ENCODE assay signal across 8 mouse cellular contexts in genomic region chr14:26488329-26489020, GRCm38 (mm10). TPM values are rescaled to one million over a fixed set of nuclear protein-coding genes. Genes with fewer than 3 reads are reported as not detected.
DNase-seq lines count a peak whose midpoint lies in the region; ATAC-seq and TF ChIP-seq lines count a peak whose summit lies in the region.

No protein-coding gene starts in this region.

- H3K27ac ChIP-seq in liver, embryonic 12.5 days = no peak overlapping the region
- H3K27ac ChIP-seq in liver, postnatal 0 days (ENCODE audit: low read depth) = no peak overlapping the region
- no peak overlapping the region for H3K27ac ChIP-seq in hindbrain, embryonic 13.5 days
- H3K27ac ChIP-seq in stomach, embryonic 14.5 days (ENCODE audit: low read length) = peak overlapping the region; percentile 48; the same call in 1 of the 2 replicates
- no peak overlapping the region for H3K27ac ChIP-seq in intestine, postnatal 0 days (ENCODE audit: low read depth, low read length)

- H3K9ac ChIP-seq in liver, embryonic 12.5 days = no peak overlapping the region
- H3K9ac ChIP-seq in liver, postnatal 0 days (replicated peaks) = no peak overlapping the region
- no peak overlapping the region for H3K9ac ChIP-seq in hindbrain, embryonic 13.5 days
- H3K9ac ChIP-seq in stomach, embryonic 14.5 days (replicated peaks; ENCODE audit: low read depth, low read length) = no peak overlapping the region
- no peak overlapping the region for H3K9ac ChIP-seq in intestine, postnatal 0 days (ENCODE audit: low read depth, low read length)

- TF ChIP-seq CTCF in liver, postnatal 0 days (IDR thresholded peaks at IDR 0.05; ENCODE audit: low read depth) = no peak
- TF ChIP-seq CTCF in intestine, postnatal 0 days (IDR thresholded peaks at IDR 0.05; ENCODE audit: low read depth) = no peak

- no peak overlapping the region for H3K4me2 ChIP-seq in liver, embryonic 12.5 days
- H3K4me2 ChIP-seq in liver, postnatal 0 days (ENCODE audit: low read depth, low read length) = no peak overlapping the region
- no peak overlapping the region for H3K4me2 ChIP-seq in hindbrain, embryonic 13.5 days
- H3K4me2 ChIP-seq in stomach, embryonic 14.5 days (replicated peaks; ENCODE audit: low read depth, low read length) = no peak overlapping the region
- no peak overlapping the region for H3K4me2 ChIP-seq in intestine, postnatal 0 days (replicated peaks; ENCODE audit: low read depth)

- DNase-seq in cerebellum, adult 9-10 months = peak; percentile 29
- no peak for DNase-seq in cerebellum, adult 11 months
- no peak for DNase-seq in liver, postnatal 0 days
- DNase-seq in c-Kit-positive CD71-positive TER-119-positive erythroid progenitor cells, embryonic 14.5 days (ENCODE audit: low spot score) = no peak

- H3K4me1 ChIP-seq in liver, embryonic 12.5 days = peaks cover 11% of the 10 kb centered on the region; the same call in 1 of the 2 replicates
- no peaks in the 10 kb centered on the region for H3K4me1 ChIP-seq in liver, postnatal 0 days (ENCODE audit: insufficient read depth)
- peaks cover 9% of the 10 kb centered on the region for H3K4me1 ChIP-seq in hindbrain, embryonic 13.5 days (replicated peaks)
- peaks cover 11% of the 10 kb centered on the region; the same call in 1 of the 2 replicates for H3K4me1 ChIP-seq in stomach, embryonic 14.5 days (ENCODE audit: control insufficient read depth, insufficient read depth, low read length)
- no peaks in the 10 kb centered on the region for H3K4me1 ChIP-seq in intestine, postnatal 0 days (replicated peaks; ENCODE audit: control insufficient read depth, insufficient read depth, low read length)

- no peaks in the 10 kb centered on the region for H3K27me3 ChIP-seq in liver, embryonic 12.5 days (replicated peaks)
- no peaks in the 10 kb centered on the region for H3K27me3 ChIP-seq in liver, postnatal 0 days (ENCODE audit: insufficient read depth, low read length)
- H3K27me3 ChIP-seq in hindbrain, embryonic 13.5 days = no peaks in the 10 kb centered on the region
- H3K27me3 ChIP-seq in stomach, embryonic 14.5 days (ENCODE audit: control insufficient read depth, insufficient read depth, low read length) = no peaks in the 10 kb centered on the region
- no peaks in the 10 kb centered on the region for H3K27me3 ChIP-seq in intestine, postnatal 0 days (replicated peaks; ENCODE audit: control insufficient read depth, insufficient read depth, low read length)

- ATAC-seq in liver, embryonic 12.5 days = 0 out of 2 replicates have a peak, but pooled peaks have one; percentile 21
- no peak for ATAC-seq in liver, postnatal 0 days
- ATAC-seq in hindbrain, embryonic 13.5 days (ENCODE audit: low FRiP score) = 0 out of 2 replicates have a peak, but pooled peaks have one; percentile 46
- no peak for ATAC-seq in stomach, embryonic 14.5 days (ENCODE audit: insufficient number of reproducible peaks, insufficient read depth, low FRiP score, low read depth)
- no peak for ATAC-seq in intestine, postnatal 0 days

- no peaks in the 10 kb centered on the region for H3K9me3 ChIP-seq in liver, embryonic 12.5 days (replicated peaks)
- no peaks in the 10 kb centered on the region for H3K9me3 ChIP-seq in liver, postnatal 0 days (ENCODE audit: low read length)
- no peaks in the 10 kb centered on the region for H3K9me3 ChIP-seq in hindbrain, embryonic 13.5 days
- no peaks in the 10 kb centered on the region for H3K9me3 ChIP-seq in stomach, embryonic 14.5 days (ENCODE audit: control insufficient read depth, low read depth, low read length)
- no peaks in the 10 kb centered on the region for H3K9me3 ChIP-seq in intestine, postnatal 0 days (ENCODE audit: control insufficient read depth)

- no peak overlapping the region for H3K4me3 ChIP-seq in liver, embryonic 12.5 days
- H3K4me3 ChIP-seq in liver, postnatal 0 days (ENCODE audit: low read depth, low read length) = no peak overlapping the region
- H3K4me3 ChIP-seq in hindbrain, embryonic 13.5 days = no peak overlapping the region
- no peak overlapping the region for H3K4me3 ChIP-seq in stomach, embryonic 14.5 days (ENCODE audit: low read depth, low read length)
- H3K4me3 ChIP-seq in intestine, postnatal 0 days (ENCODE audit: low read depth, low read length) = no peak overlapping the region

- H3K36me3 ChIP-seq in liver, embryonic 12.5 days = no peaks in the 10 kb centered on the region
- no peaks in the 10 kb centered on the region for H3K36me3 ChIP-seq in liver, postnatal 0 days (replicated peaks; ENCODE audit: insufficient read depth, low read length)
- H3K36me3 ChIP-seq in hindbrain, embryonic 13.5 days = no peaks in the 10 kb centered on the region
- no peaks in the 10 kb centered on the region for H3K36me3 ChIP-seq in stomach, embryonic 14.5 days (ENCODE audit: control insufficient read depth, insufficient read depth, low read length)
- H3K36me3 ChIP-seq in intestine, postnatal 0 days (ENCODE audit: control insufficient read depth, insufficient read depth) = peaks cover 8% of the 10 kb centered on the region; the same call in 1 of the 2 replicates

- no peak for TF ChIP-seq EP300 in liver, postnatal 0 days (IDR thresholded peaks at IDR 0.05; ENCODE audit: low read depth)

- 80% methylated on average over 9 of the region's 9 CpGs for WGBS in liver, embryonic 12.5 days (ENCODE audit: insufficient replicate concordance)
- WGBS in liver, postnatal 0 days (ENCODE audit: insufficient replicate concordance) = 81% methylated on average over 9 of the region's 9 CpGs
- WGBS in hindbrain, embryonic 13.5 days = 50% methylated on average over 9 of the region's 9 CpGs
- 64% methylated on average over 9 of the region's 9 CpGs for WGBS in stomach, embryonic 14.5 days
- WGBS in intestine, postnatal 0 days = 76% methylated on average over 9 of the region's 9 CpGs

RNA-seq across cellular contexts. Expression of gene Slmap, which starts 46.3 kb away (rescaled TPM):
- polyA plus RNA-seq in liver, embryonic 12.5 days (2016; fragmentation: Nextera tagmentation; extraction: Ambion mirVana) = 20.2 and 20.6 TPM in 2 replicates
- 11.7 and 12.3 TPM in 2 replicates for polyA plus RNA-seq in liver, postnatal 0 days (2015; fragmentation: Nextera tagmentation; extraction: Ambion mirVana)
- 11.4 and 13.3 TPM in 2 replicates for polyA plus RNA-seq in hindbrain, embryonic 13.5 days (2015; fragmentation: Nextera tagmentation; extraction: Ambion mirVana)
- polyA plus RNA-seq in stomach, embryonic 14.5 days (2014; fragmentation: Nextera tagmentation; extraction: Ambion mirVana) = 53.6 and 58.0 TPM in 2 replicates
- 62.6 and 63.5 TPM in 2 replicates for polyA plus RNA-seq in intestine, postnatal 0 days (2015; fragmentation: Nextera tagmentation; extraction: Ambion mirVana)

Comparison
In these comparisons a context has a peak if more than half of its experiments do, and no peak if none do; other contexts are left out.
1. ATAC-seq: peak in liver, embryonic 12.5 days (single experiment) and hindbrain, embryonic 13.5 days (single experiment); none in liver, postnatal 0 days (single experiment), stomach, embryonic 14.5 days (single experiment) and intestine, postnatal 0 days (single experiment).